Mouse (Mus musculus) forebrain, embryonic 12.5 days (tissue): ENCODE results near the gene Glis3. TPM values are rescaled to one million over a fixed set of nuclear protein-coding genes. Genes with fewer than 3 reads are reported as not detected.
A peak's percentile ranks its signal among the peaks of the same experiment; 100 is the strongest.

Experiments
- ATAC-seq: fragments of 200-750 bp; cut with Nextera tagmentation; 2 replicates; pipeline ENCODE4 v1.8.0; 2017; ENCODE audit warnings: moderate TSS enrichment; ENCODE audit not compliant: low FRiP score
- H3K27ac ChIP-seq: fragments of 300-500 bp; sonication (generic); 2 replicates; pipeline ENCODE4 v1.5.1; 2016; ENCODE audit warnings: mild to moderate bottlenecking
- H3K27me3 ChIP-seq: fragments of 300-500 bp; sonication (generic); 2 replicates; pipeline ENCODE4 v1.6.1; 2016; ENCODE audit warnings: mild to moderate bottlenecking
- H3K36me3 ChIP-seq: fragments of 300-500 bp; sonication (generic); replicated peaks from 2 replicates; pipeline ENCODE4 v1.6.1; 2016; ENCODE audit warnings: mild to moderate bottlenecking
- H3K4me1 ChIP-seq: fragments of 300-500 bp; sonication (generic); 2 replicates; pipeline ENCODE4 v1.6.1; 2016
- H3K4me2 ChIP-seq: fragments of 300-500 bp; sonication (generic); 2 replicates; pipeline ENCODE4 v1.6.1; 2016; ENCODE audit warnings: mild to moderate bottlenecking, moderate library complexity
- H3K4me3 ChIP-seq: fragments of 300-500 bp; sonication (generic); replicated peaks from 2 replicates; pipeline ENCODE4 v1.5.1; 2016; ENCODE audit warnings: mild to moderate bottlenecking
- H3K9ac ChIP-seq: fragments of 300-500 bp; sonication (generic); 2 replicates; pipeline ENCODE4 v1.6.1; 2016; ENCODE audit warnings: mild to moderate bottlenecking
- H3K9me3 ChIP-seq: fragments of 300-500 bp; sonication (generic); 2 replicates; pipeline ENCODE4 v1.6.1; 2016
- whole genome bisulfite sequencing: fragments of 180-500 bp; shearing (Covaris S2); methylation state at CpG from one replicate; pipeline ENCODE4 v1.1.7; 2016; 5-methylcytosine and 5-hydroxymethylcytosine counted together
- polyA plus RNA-seq: library from polyadenylated mRNA; unstranded; fragments of >200 nt; fragmentation: Nextera tagmentation; extraction: Ambion mirVana; gene quantifications from 2 replicates; pipeline ENCODE4 v1.2.1, GENCODE M21; 2016

Glis3 gene
- polyA plus RNA-seq, 1 experiment from 2014 or later, result 2.6 TPM

GRCm38 (mm10) chr19:28357595-28357994 is 322.3 kb downstream of the Glis3 start:
- Histone ChIP-seq H3K4me1 (peaks cover 12% of the 10 kb centered on the region), H3K27ac (no peak overlapping the region), H3K4me3 (no peak overlapping the region), H3K4me2 (no peak overlapping the region), H3K27me3 (peaks cover 12% of the 10 kb centered on the region), H3K9me3 (no peaks in the 10 kb centered on the region), H3K36me3 (no peaks in the 10 kb centered on the region), H3K9ac (no peak overlapping the region)
- ATAC-seq, result no peak
- WGBS, result 89% methylated on average over 9 of the region's 9 CpGs

GRCm38 (mm10) chr19:28351068-28352066 is 328.5 kb downstream of the Glis3 start:
- H3K4me3 ChIP-seq, result no peak overlapping the region
- no peak overlapping the region for H3K4me2 ChIP-seq
- peaks cover 32% of the 10 kb centered on the region for H3K4me1 ChIP-seq
- no peak overlapping the region for H3K9ac ChIP-seq
- 70% methylated on average over 13 of the region's 13 CpGs for WGBS
- H3K9me3 ChIP-seq, result no peaks in the 10 kb centered on the region
- peaks cover 37% of the 10 kb centered on the region for H3K27me3 ChIP-seq
- no peak for ATAC-seq
- H3K36me3 ChIP-seq, result no peaks in the 10 kb centered on the region
- no peak overlapping the region for H3K27ac ChIP-seq

- Histone ChIP-seq H3K4me1 (peaks cover 19% of the 10 kb centered on the region), H3K4me2 (no peak overlapping the region), H3K36me3 (no peaks in the 10 kb centered on the region), H3K27me3 (peaks cover 31% of the 10 kb centered on the region), H3K9ac (no peak overlapping the region), H3K4me3 (no peak overlapping the region), H3K9me3 (no peaks in the 10 kb centered on the region), H3K27ac (no peak overlapping the region)
- ATAC-seq, result no peak
- WGBS, result 37% methylated on average over 13 of the region's 13 CpGs
Observed at GRCm38 (mm10) chr19:28347080-28347825, 332.6 kb downstream of the Glis3 start.

- WGBS, result 85% methylated on average over 7 of the region's 7 CpGs
- no peak overlapping the region for H3K4me3 ChIP-seq
- no peaks in the 10 kb centered on the region for H3K9me3 ChIP-seq
- H3K4me1 ChIP-seq, result peaks cover 13% of the 10 kb centered on the region
- H3K9ac ChIP-seq, result no peak overlapping the region
- H3K36me3 ChIP-seq, result no peaks in the 10 kb centered on the region
- no peak overlapping the region for H3K27ac ChIP-seq
- peaks cover 34% of the 10 kb centered on the region for H3K27me3 ChIP-seq
- H3K4me2 ChIP-seq, result no peak overlapping the region
- ATAC-seq, result no peak
Observed at GRCm38 (mm10) chr19:28343640-28344039, 336.2 kb downstream of the Glis3 start.

- H3K27me3 ChIP-seq, result peaks cover 47% of the 10 kb centered on the region
- no peak overlapping the region for H3K4me3 ChIP-seq
- H3K36me3 ChIP-seq, result no peaks in the 10 kb centered on the region
- H3K4me1 ChIP-seq, result peaks cover 30% of the 10 kb centered on the region
- ATAC-seq, result no peak
- peak overlapping the region; percentile 2; the same call in 1 of the 2 replicates for H3K27ac ChIP-seq
- H3K9ac ChIP-seq, result no peak overlapping the region
- no peaks in the 10 kb centered on the region for H3K9me3 ChIP-seq
- 39% methylated on average over 3 of the region's 3 CpGs for WGBS
- no peak overlapping the region for H3K4me2 ChIP-seq
Observed at GRCm38 (mm10) chr19:28337574-28337973, 342.3 kb downstream of the Glis3 start.

GRCm38 (mm10) chr19:28336651-28337510 is 343.0 kb downstream of the Glis3 start:
- peak; percentile 39; the same call in 1 of the 2 replicates for ATAC-seq
- no peak overlapping the region for H3K9ac ChIP-seq
- WGBS, result 14% methylated on average over 4 of the region's 4 CpGs
- peaks cover 45% of the 10 kb centered on the region for H3K27me3 ChIP-seq
- H3K4me2 ChIP-seq, result no peak overlapping the region
- H3K4me1 ChIP-seq, result peaks cover 31% of the 10 kb centered on the region
- no peak overlapping the region for H3K4me3 ChIP-seq
- H3K36me3 ChIP-seq, result no peaks in the 10 kb centered on the region
- H3K27ac ChIP-seq, result no peak overlapping the region
- no peaks in the 10 kb centered on the region for H3K9me3 ChIP-seq

GRCm38 (mm10) chr19:28335890-28336289 is 344.0 kb downstream of the Glis3 start:
- Histone ChIP-seq H3K27me3 (peaks cover 55% of the 10 kb centered on the region), H3K9me3 (no peaks in the 10 kb centered on the region), H3K9ac (no peak overlapping the region), H3K36me3 (no peaks in the 10 kb centered on the region), H3K4me2 (no peak overlapping the region), H3K4me1 (peaks cover 31% of the 10 kb centered on the region), H3K4me3 (no peak overlapping the region), H3K27ac (no peak overlapping the region)
- ATAC-seq, result no peak
- WGBS, result 55% methylated on average over 8 of the region's 8 CpGs

GRCm38 (mm10) chr19:28333007-28333766 is 346.7 kb downstream of the Glis3 start:
- no peak overlapping the region for H3K9ac ChIP-seq
- peak overlapping the region; percentile 54 for H3K27ac ChIP-seq
- no peak overlapping the region for H3K4me3 ChIP-seq
- peak; percentile 83 for ATAC-seq
- WGBS, result 13% methylated on average over 11 of the region's 11 CpGs
- H3K4me2 ChIP-seq, result peak overlapping the region; percentile 24; the same call in 1 of the 2 replicates
- peaks cover 51% of the 10 kb centered on the region for H3K27me3 ChIP-seq
- H3K9me3 ChIP-seq, result no peaks in the 10 kb centered on the region
- peaks cover 37% of the 10 kb centered on the region for H3K4me1 ChIP-seq
- no peaks in the 10 kb centered on the region for H3K36me3 ChIP-seq

GRCm38 (mm10) chr19:28328444-28329110 is 351.3 kb downstream of the Glis3 start:
- Histone ChIP-seq H3K9me3 (no peaks in the 10 kb centered on the region), H3K36me3 (no peaks in the 10 kb centered on the region), H3K4me3 (no peak overlapping the region), H3K27me3 (peaks cover 51% of the 10 kb centered on the region), H3K27ac (no peak overlapping the region), H3K4me2 (no peak overlapping the region), H3K4me1 (peaks cover 17% of the 10 kb centered on the region), H3K9ac (no peak overlapping the region)
- WGBS, result 37% methylated on average over 16 of the region's 16 CpGs
- ATAC-seq, result no peak

GRCm38 (mm10) chr19:28327536-28327935 is 352.3 kb downstream of the Glis3 start:
- Histone ChIP-seq H3K9me3 (no peaks in the 10 kb centered on the region), H3K36me3 (no peaks in the 10 kb centered on the region), H3K4me1 (peaks cover 7% of the 10 kb centered on the region), H3K9ac (no peak overlapping the region), H3K4me3 (no peak overlapping the region), H3K27ac (no peak overlapping the region), H3K4me2 (no peak overlapping the region), H3K27me3 (peaks cover 51% of the 10 kb centered on the region)
- ATAC-seq, result no peak
- WGBS, result 90% methylated on average over 5 of the region's 5 CpGs

- no peak overlapping the region for H3K9ac ChIP-seq
- peaks cover 14% of the 10 kb centered on the region; the same call in 1 of the 2 replicates for H3K27me3 ChIP-seq
- peak; percentile 58; the same call in 1 of the 2 replicates for ATAC-seq
- WGBS, result 36% methylated on average over 6 of the region's 6 CpGs
- H3K4me1 ChIP-seq, result peaks cover 21% of the 10 kb centered on the region
- H3K4me2 ChIP-seq, result no peak overlapping the region
- H3K27ac ChIP-seq, result peak overlapping the region; percentile 53; the same call in 1 of the 2 replicates
- no peaks in the 10 kb centered on the region for H3K9me3 ChIP-seq
- H3K36me3 ChIP-seq, result no peaks in the 10 kb centered on the region
- H3K4me3 ChIP-seq, result no peak overlapping the region
Observed at GRCm38 (mm10) chr19:28306036-28306435, 373.8 kb downstream of the Glis3 start.
